Mouse (Mus musculus) testis, adult 2 months (tissue): ENCODE measurements around the gene Pak6. TPM values are rescaled to one million over a fixed set of nuclear protein-coding genes. Genes with fewer than 3 reads are reported as not detected.
A peak's percentile ranks its signal among the peaks of the same experiment; 100 is the strongest.

Experiments used
- H3K27ac ChIP-seq: fragments of 200-500 bp; 2 replicates; pipeline ENCODE4 v1.5.1; 2012; ENCODE audit warnings: low read depth, low read length; ENCODE audit not compliant: control insufficient read depth, insufficient read depth
- H3K27me3 ChIP-seq: fragments of 200-500 bp; 2 replicates; pipeline ENCODE4 v1.6.1; 2012; ENCODE audit warnings: mild to moderate bottlenecking, low read length, moderate library complexity; ENCODE audit not compliant: control insufficient read depth, insufficient read depth
- H3K36me3 ChIP-seq: fragments of 200-500 bp; 2 replicates; pipeline ENCODE4 v1.6.1; 2012; ENCODE audit warnings: mild to moderate bottlenecking, low read length; ENCODE audit not compliant: control insufficient read depth, insufficient read depth
- H3K4me1 ChIP-seq: fragments of 200-500 bp; 2 replicates; pipeline ENCODE4 v1.6.1; 2012; ENCODE audit warnings: low read length; ENCODE audit not compliant: control insufficient read depth, insufficient read depth
- H3K4me3 ChIP-seq: fragments of 200-500 bp; 2 replicates; pipeline ENCODE4 v1.5.1; 2012; ENCODE audit warnings: low read depth, mild to moderate bottlenecking, low read length, moderate library complexity, mixed read lengths; ENCODE audit not compliant: control insufficient read depth
- CTCF ChIP-seq: fragments of 200-500 bp; IDR thresholded peaks from 2 replicates; pipeline ENCODE4 v1.5.1; 2012; ENCODE audit warnings: low read depth, mild to moderate bottlenecking, inconsistent platforms, low read length, moderate library complexity; ENCODE audit not compliant: control insufficient read depth, insufficient read depth, insufficient replicate concordance
- POLR2A ChIP-seq: fragments of 200-500 bp; IDR thresholded peaks from 2 replicates; pipeline ENCODE4 v1.6.1; 2012; ENCODE audit warnings: low read depth, mild to moderate bottlenecking, inconsistent platforms, low read length, moderate library complexity; ENCODE audit not compliant: control insufficient read depth
- polyA plus RNA-seq: library from polyadenylated mRNA; depleted of rRNA; stranded (reverse); fragments of >200 nt; gene quantifications from 2 replicates; pipeline ENCODE4 v1.2.3, GENCODE M21; 2012

Pak6 gene
- polyA plus RNA-seq, 1 experiment: 6.2 TPM

GRCm38 (mm10) chr2:118676839-118677741, 14.0 kb downstream of the Pak6 start:
- Histone ChIP-seq H3K4me3 (peak overlapping the region; percentile 24), H3K4me1 (peaks cover 18% of the 10 kb centered on the region), H3K27ac (no peak overlapping the region), H3K27me3 (no peaks in the 10 kb centered on the region), H3K36me3 (no peaks in the 10 kb centered on the region)
- TF ChIP-seq CTCF: no peak
- no peak for TF ChIP-seq POLR2A

- Histone ChIP-seq H3K27me3 (no peaks in the 10 kb centered on the region), H3K4me1 (peaks cover 23% of the 10 kb centered on the region), H3K36me3 (no peaks in the 10 kb centered on the region), H3K27ac (no peak overlapping the region), H3K4me3 (no peak overlapping the region; the same call in 1 of the 2 replicates)
- TF ChIP-seq CTCF (no peak), POLR2A (no peak)
Observed at GRCm38 (mm10) chr2:118677817-118678216, 14.7 kb downstream of the Pak6 start.

GRCm38 (mm10) chr2:118679577-118679976, 16.5 kb downstream of the Pak6 start:
- Histone ChIP-seq H3K27me3 (no peaks in the 10 kb centered on the region), H3K27ac (no peak overlapping the region; the same call in 1 of the 2 replicates), H3K4me3 (no peak overlapping the region), H3K4me1 (peaks cover 24% of the 10 kb centered on the region), H3K36me3 (no peaks in the 10 kb centered on the region)
- TF ChIP-seq POLR2A (no peak), CTCF (no peak)

GRCm38 (mm10) chr2:118680926-118681325, 17.8 kb downstream of the Pak6 start:
- H3K27ac ChIP-seq: peak overlapping the region; percentile 50
- H3K4me1 ChIP-seq: peaks cover 24% of the 10 kb centered on the region
- TF ChIP-seq CTCF: no peak
- TF ChIP-seq POLR2A: no peak
- no peaks in the 10 kb centered on the region for H3K36me3 ChIP-seq
- H3K4me3 ChIP-seq: no peak overlapping the region
- H3K27me3 ChIP-seq: no peaks in the 10 kb centered on the region

GRCm38 (mm10) chr2:118682544-118683260, 19.6 kb downstream of the Pak6 start:
- H3K4me3 ChIP-seq: no peak overlapping the region
- H3K27me3 ChIP-seq: no peaks in the 10 kb centered on the region
- no peaks in the 10 kb centered on the region for H3K36me3 ChIP-seq
- H3K4me1 ChIP-seq: peaks cover 16% of the 10 kb centered on the region
- TF ChIP-seq POLR2A: no peak
- TF ChIP-seq CTCF: no peak
- 0 out of 2 replicates have a peak overlapping the region, but pooled peaks have one; percentile 2 for H3K27ac ChIP-seq

GRCm38 (mm10) chr2:118685088-118685487, 22.0 kb downstream of the Pak6 start:
- Histone ChIP-seq H3K4me1 (peaks cover 11% of the 10 kb centered on the region), H3K27me3 (no peaks in the 10 kb centered on the region), H3K36me3 (no peaks in the 10 kb centered on the region), H3K4me3 (no peak overlapping the region), H3K27ac (no peak overlapping the region)
- no peak for TF ChIP-seq POLR2A
- TF ChIP-seq CTCF: no peak

- H3K4me1 ChIP-seq: peaks cover 11% of the 10 kb centered on the region
- no peak overlapping the region for H3K4me3 ChIP-seq
- H3K36me3 ChIP-seq: no peaks in the 10 kb centered on the region
- H3K27me3 ChIP-seq: no peaks in the 10 kb centered on the region
- TF ChIP-seq CTCF (no peak), POLR2A (no peak)
- H3K27ac ChIP-seq: no peak overlapping the region
Observed at GRCm38 (mm10) chr2:118686693-118687092, 23.6 kb downstream of the Pak6 start.
